Mouse (Mus musculus) testis, adult 2 months (tissue): Measurements from ENCODE around the gene Slc22a16.

ENCODE experiments used
- CTCF ChIP-seq: fragments of 200-500 bp; IDR thresholded peaks from 2 replicates; pipeline ENCODE4 v1.5.1; 2012; ENCODE audit warnings: low read depth, mild to moderate bottlenecking, inconsistent platforms, low read length, moderate library complexity; ENCODE audit not compliant: control insufficient read depth, insufficient read depth, insufficient replicate concordance
- POLR2A ChIP-seq: fragments of 200-500 bp; IDR thresholded peaks from 2 replicates; pipeline ENCODE4 v1.6.1; 2012; ENCODE audit warnings: low read depth, mild to moderate bottlenecking, inconsistent platforms, low read length, moderate library complexity; ENCODE audit not compliant: control insufficient read depth

DNA sequence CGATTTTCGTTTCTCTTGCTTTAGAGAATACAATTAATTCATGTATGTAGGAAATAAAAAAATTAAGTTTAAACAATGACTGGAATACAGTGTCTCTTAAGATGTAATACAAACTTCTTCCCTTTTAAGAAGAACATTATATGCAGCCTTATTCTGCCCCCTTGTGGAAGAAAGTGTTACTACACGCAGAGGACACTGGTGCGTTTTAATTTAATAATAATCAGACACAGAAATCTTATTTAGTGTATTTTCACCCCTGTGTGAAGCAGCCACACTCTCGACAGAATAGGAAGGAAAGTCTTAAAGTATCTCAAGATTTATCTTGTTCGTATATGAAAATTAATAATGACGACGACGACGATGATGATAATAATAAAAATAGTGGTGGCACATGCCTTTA lies 45.1 kb upstream of the Slc22a16 start:
- TF ChIP-seq POLR2A = no peak
- TF ChIP-seq CTCF = no peak
